Mouse (Mus musculus) granulocyte monocyte progenitor cell, adult 5-6 weeks (primary cell): ENCODE data around the gene Camk1g. TPM values are rescaled to one million over a fixed set of nuclear protein-coding genes. Genes with fewer than 3 reads are reported as not detected.

Experiments used
- ATAC-seq: replicated peaks from 2 replicates; pipeline ENCODE4 v1.8.0; 2016; ENCODE audit warnings: mild to moderate bottlenecking, moderate TSS enrichment, inconsistent platforms; ENCODE audit not compliant: poor library complexity, severe bottlenecking
- total RNA-seq, 2 experiments: library from RNA; stranded (forward) in 1 of 2; stranded (reverse) in 1 of 2; fragments of 200-712, 200-1000 nt in 1 of 2; fragments of >200 nt in 1 of 2; fragmentation: Nextera tagmentation in 1 of 2; gene quantifications; 2 replicates each; pipeline ENCODE4 v1.2.3; 2014 to 2017

Gene Camk1g
- total RNA-seq, 2 experiments from 2014 or later = not detected

DNA sequence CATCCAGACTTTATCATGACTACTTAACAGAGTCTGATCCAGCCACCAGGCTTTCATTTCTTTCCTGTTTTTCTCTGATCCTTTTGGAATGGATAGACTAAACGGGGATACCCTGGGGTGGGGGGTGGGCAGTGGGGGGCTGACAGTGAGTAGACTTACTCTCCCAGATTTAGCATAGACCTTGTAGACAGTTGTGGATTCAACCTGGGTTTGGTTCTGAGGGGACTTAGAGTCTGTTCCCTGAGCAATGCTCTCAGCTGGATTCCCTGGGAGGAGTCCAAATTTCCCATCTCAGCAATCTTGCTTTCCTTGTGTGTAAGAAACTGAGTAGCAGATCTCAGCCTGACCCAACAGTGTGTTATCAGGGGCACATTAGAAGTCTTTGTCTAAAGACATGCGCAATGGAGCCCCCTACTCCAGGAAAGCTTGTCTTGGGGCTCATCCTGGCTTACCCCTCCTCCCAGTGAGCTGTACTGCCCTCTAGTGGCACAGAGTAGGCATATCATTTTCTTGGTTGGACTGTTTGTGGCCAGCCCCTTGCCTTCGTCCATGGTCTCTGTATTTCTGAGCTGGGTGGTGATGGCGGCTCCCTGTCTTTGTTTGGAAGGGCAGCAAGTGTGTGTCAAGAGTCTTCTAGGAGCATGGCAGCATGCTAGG, 6.5 kb upstream of the Camk1g start:
- peak; percentile 94 for ATAC-seq

DNA sequence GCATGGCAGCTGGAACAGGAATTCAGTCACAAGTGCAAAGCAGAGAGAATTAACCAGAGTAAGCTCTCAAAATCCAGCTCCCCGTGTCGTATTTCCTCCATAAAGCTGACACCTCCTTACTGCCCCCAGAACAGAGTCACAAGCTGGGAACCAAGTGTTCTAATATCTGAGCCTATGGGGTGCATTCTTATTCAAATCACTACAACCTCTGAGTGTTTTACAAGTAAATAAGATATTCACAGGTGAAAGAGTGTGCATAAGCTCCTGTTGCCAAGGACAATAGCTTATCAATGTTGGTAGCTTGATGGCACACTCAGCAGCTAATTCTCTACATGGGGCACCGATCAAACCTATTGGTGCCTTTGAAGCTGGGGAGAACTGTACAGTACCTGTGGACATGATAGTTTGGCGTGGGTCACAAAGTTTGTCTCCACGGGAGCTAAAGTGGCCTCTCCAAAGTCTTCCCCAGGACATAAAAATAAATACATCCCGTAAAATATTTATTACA, 3.9 kb upstream of the Camk1g start:
- ATAC-seq = no peak

DNA sequence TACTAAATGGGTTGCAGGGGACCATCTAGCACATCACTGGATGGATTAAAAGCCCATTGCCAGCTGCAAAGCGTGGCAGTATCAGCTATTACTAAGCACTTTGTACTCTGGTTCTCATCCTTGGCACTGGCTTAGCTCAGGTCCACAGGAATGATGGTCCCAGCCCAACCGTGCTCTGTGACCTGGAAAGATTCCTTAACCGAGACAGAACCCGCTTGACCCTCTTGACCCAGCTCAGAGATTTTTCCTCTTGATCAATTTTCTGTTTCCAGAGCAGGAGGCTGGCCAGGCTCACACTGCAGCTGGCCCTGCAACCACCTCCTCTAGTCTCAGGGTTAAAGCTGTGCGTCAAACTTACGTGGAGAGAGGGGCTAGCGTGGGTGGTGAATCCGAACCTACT, 1.0 kb downstream of the Camk1g start:
- ATAC-seq = no peak

DNA sequence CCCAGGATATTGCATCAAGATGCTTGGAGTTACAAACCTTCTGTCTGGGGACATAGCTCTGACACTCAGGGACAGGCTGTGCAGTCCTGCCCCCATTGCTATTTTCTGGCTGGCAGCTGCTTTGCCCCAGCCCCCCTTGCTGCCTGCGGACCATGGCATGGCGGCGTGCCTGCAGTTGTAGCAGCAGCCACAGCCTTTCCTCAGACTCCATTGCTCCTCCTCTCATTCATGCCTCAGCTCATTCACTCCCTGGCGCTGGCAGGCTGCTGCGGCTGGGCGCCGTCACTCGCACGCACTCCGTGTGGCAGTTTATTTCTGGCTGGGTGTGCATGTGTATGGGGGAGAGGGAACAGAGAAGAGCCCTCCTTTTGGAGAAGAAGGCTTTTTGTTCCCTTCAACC, 2.0 kb downstream of the Camk1g start:
- peak; percentile 15; the same call in 1 of the 2 replicates for ATAC-seq

DNA sequence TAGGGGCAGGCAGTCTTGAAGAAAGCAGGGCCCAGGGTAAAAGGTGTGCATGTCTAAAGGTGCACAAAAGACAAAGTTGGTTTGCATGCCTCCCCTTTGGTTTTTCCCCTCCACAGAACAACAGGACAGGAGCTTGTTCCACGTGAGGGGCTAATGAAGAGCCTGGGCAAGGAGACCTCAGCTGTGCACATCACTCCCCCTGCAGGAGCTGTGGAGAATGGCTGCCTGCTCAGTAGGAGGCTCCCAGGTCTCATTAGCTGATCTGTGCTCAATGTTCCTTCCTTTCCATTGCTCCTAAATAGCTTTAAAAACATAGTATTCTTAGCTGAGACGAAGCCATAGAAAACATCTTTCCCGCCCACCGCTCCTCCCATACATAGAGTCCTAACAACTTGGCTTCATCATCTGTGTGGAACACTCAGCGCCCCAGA, 6.3 kb downstream of the Camk1g start:
- ATAC-seq = peak; percentile 86

DNA sequence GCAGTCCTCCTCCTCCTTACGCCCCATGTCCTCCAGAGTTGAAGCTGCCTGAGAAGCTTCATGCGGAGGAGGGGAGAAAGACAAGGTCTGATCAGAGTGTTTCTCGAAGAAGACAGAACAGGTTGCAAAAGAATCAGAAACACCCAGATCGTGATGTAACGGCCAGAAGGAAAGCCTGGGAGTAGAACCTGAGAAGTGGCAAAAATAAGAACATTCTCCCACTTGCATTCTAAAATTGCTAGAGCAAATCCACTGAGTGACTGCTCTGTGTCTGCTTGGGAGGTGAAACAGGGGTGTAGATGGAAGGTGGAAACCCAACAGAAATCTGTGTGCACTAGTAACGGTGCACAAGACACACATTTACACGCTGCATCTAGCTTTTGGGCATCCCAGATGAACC, 8.0 kb downstream of the Camk1g start:
- ATAC-seq = no peak

DNA sequence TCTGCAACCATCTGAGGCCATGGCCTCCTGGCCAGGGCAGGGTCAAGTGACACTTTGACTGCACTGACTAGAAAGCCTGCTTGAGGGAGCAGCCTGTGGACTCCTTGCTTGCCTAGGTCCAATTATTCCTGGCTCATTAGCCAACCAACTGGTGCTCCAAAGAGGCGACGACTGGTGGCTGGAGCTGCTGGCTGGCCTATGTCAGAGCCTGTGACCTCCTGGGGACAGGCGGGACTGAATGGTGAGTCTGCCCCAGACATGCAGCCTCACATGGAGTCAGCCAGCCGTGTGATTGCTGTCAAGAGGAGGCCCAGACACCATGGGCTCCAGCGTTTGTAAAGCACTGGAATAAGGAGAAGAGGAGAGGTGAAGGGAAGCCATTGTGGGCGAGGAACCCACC, 8.9 kb downstream of the Camk1g start:
- ATAC-seq = no peak

DNA sequence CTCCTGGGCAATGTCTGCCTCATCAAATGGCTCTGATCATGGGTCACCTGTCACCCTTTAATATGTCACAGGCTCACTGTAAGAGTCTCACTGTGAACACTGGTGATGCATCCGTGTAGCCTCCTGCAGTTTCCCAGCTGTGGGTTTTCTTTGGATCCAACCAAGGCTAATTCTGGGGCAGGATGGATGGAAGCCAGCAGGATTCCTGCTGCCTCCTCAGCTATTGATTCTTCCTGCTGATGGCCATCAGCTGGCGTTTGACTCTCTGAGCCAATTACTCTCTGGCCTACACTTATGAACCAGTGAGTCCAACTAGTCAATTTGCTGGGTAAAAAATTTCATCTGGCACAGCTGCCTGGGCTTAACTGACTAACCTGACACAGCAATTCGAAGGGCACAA, 10.9 kb downstream of the Camk1g start:
- ATAC-seq = no peak

DNA sequence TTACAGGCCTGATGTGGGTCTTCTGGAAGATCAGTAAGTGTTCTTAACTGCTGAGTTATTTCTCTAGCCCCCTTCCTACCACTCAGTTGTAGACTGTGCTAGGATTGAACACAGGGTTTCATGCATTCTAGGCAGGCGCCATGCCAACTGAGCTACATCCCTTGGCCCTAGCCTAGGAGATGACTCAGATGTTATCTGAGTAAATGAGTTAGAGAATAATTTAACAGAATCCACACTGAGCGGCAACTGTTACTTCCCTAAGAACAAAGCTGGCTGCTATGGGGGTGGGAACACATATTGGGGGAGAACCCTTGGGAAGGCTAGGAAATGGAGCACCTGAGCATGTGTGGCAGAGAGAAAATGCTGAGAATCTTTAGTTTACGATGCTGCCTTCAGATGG, 18.5 kb downstream of the Camk1g start:
- no peak for ATAC-seq

DNA sequence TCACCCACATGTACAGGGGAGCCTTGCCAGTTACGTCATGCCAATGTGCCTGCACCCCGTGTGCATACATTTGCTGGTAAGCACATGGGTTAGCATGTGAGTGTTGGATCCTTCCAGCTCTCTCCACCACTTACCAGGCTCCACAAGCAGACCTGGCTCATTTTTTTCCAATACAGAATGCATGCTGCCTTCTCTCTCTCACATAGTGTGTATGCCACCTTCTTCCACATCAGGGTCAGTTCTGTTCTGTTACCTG, 19.6 kb downstream of the Camk1g start:
- no peak for ATAC-seq

DNA sequence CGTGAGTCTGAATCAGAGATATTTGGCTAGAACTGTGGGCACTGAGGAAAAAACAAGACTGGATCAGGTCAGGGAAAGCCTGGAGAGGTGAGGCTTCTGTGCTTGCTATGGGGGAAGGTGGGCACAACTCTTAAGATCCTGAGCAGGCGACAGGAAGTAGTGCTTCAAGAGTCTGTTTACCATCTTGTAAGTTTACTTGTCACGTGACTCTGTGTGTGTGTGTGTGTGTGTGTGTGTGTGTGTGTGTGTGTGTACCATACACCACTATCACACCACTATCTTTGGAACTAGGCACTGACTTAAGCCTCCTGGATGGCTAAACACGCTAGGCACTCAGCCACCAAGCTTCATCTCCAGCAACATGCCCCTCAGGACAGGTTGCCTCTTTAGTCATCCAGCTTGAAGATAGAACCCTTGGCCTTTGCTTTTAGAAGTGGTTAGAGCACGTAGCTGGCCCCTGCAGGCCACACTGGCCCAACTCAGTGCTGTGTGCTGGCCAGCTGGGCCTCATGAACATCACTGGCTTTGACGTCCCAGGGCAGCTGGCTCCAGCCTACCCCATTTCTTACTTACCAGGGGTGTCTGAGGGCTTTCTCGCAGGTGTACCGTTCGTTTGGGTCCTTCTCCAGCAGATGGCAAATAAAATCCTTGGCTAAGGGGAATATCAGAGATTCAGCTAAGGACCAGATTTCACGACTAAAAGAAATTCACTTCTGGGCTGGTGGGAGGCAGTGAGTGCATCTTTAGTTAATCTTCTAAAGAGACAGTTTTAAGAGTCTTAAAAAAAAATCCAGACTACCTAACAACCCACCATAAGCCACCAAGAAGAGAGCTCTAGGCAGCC, 20.2 kb downstream of the Camk1g start:
- no peak for ATAC-seq

DNA sequence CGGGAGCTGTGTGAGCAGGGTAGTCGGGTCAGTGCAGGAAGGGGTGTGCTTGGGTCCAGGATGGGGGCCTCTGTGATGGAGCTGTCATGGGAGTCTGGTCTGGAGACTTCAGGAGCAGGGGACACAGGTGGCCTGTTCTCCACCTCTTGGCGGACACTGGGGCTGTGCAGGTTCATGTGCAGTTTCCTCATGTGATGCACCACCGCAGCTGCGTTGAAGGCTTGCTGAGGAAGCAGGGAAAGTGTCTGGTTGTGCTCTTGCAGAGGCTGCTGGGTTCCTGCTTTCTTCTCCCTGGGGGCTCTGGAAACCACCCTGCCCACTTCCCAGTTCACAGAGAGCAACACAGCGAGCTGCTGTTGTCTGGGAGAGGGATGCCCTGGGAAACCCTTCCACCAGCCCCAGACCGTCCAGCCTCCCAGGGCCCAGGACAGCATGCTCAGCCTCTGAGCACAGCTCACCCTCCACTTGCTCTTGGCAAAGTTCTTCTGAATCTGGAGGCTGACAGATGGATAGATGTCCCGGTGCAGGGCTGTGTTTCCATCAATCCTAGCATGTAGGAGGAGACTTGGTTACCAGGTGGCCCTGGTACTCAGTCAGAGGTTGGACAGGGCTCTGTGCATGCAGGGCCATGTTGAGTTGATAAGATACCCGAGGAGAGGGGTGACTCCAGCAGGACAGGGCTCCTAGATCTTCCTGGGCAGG, 21.7 kb downstream of the Camk1g start:
- ATAC-seq = peak; percentile 26; the same call in 1 of the 2 replicates

DNA sequence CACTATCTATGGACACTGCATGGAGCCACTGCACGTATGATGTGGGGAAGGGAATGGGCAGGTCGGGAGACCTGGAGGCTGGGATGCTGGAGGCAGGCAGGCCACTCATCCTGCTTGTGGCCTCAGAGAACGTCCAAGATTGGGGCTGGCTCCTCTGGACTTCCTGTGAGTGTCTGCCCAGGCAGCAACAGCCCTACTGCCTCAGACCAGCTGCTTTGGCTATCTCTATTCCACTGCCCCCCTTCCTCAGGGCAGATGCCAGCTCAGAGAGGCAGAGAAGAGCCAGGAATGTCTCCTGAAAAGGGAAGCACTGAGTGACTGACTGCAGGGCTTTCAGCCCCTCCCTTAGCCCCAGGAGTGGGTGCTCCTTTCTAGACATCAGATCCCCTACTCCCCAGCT, 23.2 kb downstream of the Camk1g start:
- ATAC-seq = no peak

DNA sequence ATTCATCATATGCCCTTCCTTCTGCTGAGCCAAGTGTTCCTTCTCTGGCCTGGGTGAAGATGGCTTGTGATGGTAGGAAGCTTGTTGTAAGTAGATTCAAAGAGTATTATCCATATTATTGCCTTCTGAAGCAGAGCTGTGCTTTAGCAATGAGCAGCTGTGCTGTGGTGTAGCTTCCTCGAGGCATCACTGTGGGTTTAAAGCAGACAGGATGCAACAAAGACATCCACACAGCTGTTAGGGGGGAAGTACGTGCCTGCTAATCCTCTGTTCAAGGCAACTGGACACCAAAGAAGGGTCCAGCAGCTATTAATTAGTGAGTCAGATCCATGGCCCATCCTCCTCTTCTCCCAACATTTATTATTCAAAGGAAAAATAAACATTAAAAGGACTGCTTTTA, 25.1 kb downstream of the Camk1g start:
- ATAC-seq = peak; percentile 39

DNA sequence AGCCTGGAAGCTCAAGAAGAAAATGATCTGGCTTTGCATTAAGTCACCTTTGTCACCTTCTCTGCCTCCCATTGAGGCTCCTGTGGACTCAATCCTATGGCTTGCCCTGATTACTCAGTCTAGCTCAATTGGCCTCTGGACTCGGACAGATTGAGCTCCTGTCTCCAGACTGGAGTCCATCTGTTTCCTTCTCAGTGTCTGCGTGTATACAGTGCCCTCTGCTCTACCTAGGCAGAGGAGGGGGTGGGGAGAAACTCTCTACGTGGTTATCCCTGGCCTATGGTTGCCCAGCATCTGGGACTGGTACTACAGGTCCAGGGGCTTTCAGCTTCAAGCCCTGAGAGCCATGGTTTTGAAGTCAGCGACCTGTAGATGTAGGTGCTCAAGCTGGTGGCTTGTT, 26.2 kb downstream of the Camk1g start:
- ATAC-seq = no peak

DNA sequence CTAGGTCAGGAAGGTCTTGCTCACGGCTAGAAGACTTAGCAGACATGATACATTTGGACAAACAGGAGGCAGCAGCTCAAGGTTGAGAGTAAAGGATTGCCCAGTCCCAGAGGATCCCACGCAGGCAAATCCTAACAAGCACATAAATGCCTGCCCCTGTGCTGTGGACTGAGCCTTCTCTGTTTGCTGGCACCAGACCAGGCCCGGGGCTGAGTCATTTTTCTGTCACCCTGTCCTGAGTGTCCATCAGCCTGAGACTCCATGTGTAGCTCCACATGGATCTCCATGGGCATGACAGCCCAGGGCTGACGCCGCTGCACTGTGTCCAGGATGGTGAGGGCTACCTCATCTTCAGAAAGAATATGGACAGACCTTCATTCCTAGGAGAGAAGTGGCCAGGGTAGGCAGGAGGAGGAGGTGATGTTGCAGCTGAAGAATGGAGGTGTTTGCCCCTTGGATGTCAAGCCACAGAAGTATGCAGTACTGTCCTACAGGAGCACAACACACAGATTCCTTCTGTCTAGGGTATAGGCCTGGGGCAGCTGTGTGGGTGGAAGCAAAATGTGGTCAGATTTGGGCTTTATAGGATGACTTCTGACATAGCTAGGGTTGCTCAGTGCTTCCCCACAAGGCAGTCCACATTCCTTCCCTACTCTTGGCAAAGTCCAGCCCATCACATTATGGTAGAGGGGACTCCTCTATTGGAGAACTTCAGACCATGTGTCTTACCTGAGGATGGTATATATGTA, 27.7 kb downstream of the Camk1g start:
- ATAC-seq = no peak

DNA sequence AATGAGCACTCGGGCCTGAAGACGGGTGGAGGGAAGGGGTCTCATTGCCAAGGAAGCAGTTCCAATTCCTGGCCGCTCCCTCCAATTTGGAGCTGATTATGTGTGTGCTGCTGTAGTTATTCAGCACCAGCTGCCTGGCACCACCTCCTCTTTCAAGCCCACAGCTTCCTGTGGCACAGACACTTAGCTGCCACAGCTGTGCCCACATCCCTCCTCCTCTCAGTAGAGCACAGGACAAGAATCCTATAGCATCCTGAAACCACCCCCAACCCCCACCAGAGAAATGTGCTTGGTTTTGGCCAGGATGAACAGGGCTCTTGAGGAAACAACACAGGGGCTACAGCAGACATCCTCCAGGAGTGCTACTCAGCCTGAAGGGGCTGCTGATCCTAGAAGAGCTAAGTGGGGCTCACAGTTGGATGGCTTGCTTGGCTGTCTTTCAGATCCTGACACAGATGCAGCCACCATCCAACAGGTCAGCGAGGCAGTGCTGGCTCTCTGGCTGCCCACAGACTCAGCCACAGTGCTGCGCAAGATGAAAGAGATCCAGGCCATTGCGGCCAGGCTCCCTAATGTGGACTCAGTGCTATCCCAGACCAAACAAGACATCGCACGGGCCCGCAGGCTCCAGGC, 31.6 kb downstream of the Camk1g start:
- ATAC-seq = peak; percentile 59

DNA sequence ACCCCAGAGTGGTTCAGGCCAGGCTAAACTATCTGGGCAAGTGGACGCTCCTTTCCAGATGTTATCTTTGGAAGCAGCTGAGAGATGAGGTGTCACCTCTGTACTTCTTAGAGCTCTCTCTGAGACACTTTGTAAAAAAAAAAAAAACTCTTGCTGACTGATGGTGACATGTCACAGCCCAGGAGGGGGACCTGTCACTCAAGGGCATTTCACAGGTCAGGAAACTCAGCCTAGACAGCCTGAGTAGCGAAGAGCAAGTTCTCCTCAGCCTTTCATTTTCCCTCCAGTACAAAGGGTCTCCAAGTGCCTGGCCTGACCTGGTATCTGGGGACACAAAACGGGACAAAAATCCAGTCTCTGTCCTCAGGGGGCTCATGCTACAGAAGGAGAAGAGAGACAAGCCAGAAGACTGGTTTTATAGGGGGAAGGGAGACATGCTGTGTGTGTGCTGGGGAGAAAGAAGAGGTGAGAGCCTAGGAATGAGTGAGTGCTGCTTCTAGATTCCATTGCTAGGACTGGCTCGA, 32.2 kb downstream of the Camk1g start:
- no peak for ATAC-seq

DNA sequence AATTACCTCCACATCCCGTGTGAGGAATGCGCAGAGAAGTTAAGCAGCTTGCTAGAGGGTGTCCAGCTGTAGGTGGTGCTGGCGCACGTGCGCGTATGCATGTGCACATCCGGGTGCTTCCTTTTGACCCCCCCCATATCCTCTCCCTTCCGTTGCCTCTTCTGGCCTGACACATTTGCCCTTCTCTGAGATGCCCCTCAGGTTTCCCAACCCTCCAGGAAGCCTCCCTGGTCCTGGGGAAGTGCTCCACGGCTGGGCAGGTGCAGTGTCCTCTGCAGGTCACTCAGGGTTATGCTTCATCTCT, 33.1 kb downstream of the Camk1g start:
- ATAC-seq = peak; percentile 50
